Mouse (Mus musculus) kidney, adult 2 months (tissue): ENCODE data around the gene Ext2.

Experiments used
- CTCF ChIP-seq: fragments of 200-500 bp; conservative IDR thresholded peaks from 2 replicates; pipeline ENCODE4 v1.5.1; 2011; ENCODE audit warnings: low read depth, mild to moderate bottlenecking, control low read depth, low read length, moderate library complexity, mixed read lengths; ENCODE audit not compliant: insufficient read depth, insufficient read length
- POLR2A ChIP-seq: fragments of 200-500 bp; IDR thresholded peaks from one replicate; pipeline ENCODE4 v1.6.1; 2011; ENCODE audit warnings: low read depth, low read length, control low read depth

DNA sequence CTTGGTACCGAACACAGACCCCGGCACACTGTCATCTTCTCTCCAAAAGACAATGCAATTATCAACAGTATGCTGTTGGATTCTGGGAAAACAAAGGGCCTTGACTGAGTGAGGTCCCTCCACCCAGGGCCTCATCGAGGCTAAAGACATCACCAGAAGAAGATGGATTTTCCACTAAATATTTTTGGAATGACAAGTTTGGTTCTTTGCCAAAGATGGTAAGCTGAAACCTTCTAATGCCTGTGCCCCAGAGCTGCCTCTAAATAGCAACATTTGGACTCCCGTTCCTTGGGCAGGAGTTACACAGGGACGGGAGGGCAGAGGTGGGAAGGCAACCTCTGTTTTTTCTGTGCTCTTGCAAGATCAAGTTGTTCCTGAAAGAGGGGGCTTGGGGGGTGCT is 47.4 kb downstream of the Ext2 start:
- no peak for TF ChIP-seq POLR2A
- no peak for TF ChIP-seq CTCF
